Comparison of ENCODE assay signal across 12 mouse cellular contexts in genomic region chr7:130966451-130966850, GRCm38 (mm10). TPM values are rescaled to one million over a fixed set of nuclear protein-coding genes. Genes with fewer than 3 reads are reported as not detected.
DNase-seq lines count a peak whose midpoint lies in the region; ATAC-seq and TF ChIP-seq lines count a peak whose summit lies in the region.
"Had no signal": no experiment of that assay in that cellular context is flagged by ENCODE, and none has a peak within 500 bp of the region (broad histone marks: within the 10 kb centered on the region; RNA-seq: fewer than 3 reads in every experiment).

No protein-coding gene starts in this region.

- no peaks in the 10 kb centered on the region for H3K9me3 ChIP-seq in heart, embryonic 16.5 days (replicated peaks; ENCODE audit: control insufficient read depth, low read length)
- no peaks in the 10 kb centered on the region for H3K9me3 ChIP-seq in embryonic facial prominence, embryonic 11.5 days (replicated peaks; ENCODE audit: control insufficient read depth, low read length)
- H3K9me3 ChIP-seq in limb, embryonic 13.5 days = no peaks in the 10 kb centered on the region
- H3K9me3 ChIP-seq: liver, embryonic 12.5 days had no signal

- no peak overlapping the region for H3ac ChIP-seq in C2C12 (ENCODE audit: control insufficient read depth, insufficient read length, low read depth)

- H3K4me2 ChIP-seq in heart, embryonic 16.5 days (ENCODE audit: low read depth, low read length) = no peak overlapping the region
- H3K4me2 ChIP-seq in embryonic facial prominence, embryonic 11.5 days (ENCODE audit: low read depth, low read length) = no peak overlapping the region
- 0 out of 2 replicates have a peak overlapping the region, but pooled peaks have one; percentile 10 for H3K4me2 ChIP-seq in limb, embryonic 13.5 days (replicated peaks)
- H3K4me2 ChIP-seq: liver, embryonic 12.5 days had no signal

- no peak for ATAC-seq in heart, embryonic 16.5 days (replicated peaks; ENCODE audit: extremely low read depth, insufficient read depth, low FRiP score)
- ATAC-seq in embryonic facial prominence, embryonic 11.5 days (replicated peaks; ENCODE audit: insufficient number of reproducible peaks, low FRiP score, low TSS enrichment, low read depth) = no peak
- peak; percentile 55; the same call in 1 of the 2 replicates for ATAC-seq in limb, embryonic 13.5 days (ENCODE audit: low FRiP score, low read depth)
- ATAC-seq: liver, embryonic 12.5 days had no signal

- WGBS in heart, embryonic 16.5 days = 72% methylated on average over 5 of the region's 5 CpGs
- WGBS in embryonic facial prominence, embryonic 11.5 days = 49% methylated on average over 5 of the region's 5 CpGs
- 34% methylated on average over 5 of the region's 5 CpGs for WGBS in limb, embryonic 13.5 days

- no peaks in the 10 kb centered on the region for H3K36me3 ChIP-seq in heart, embryonic 16.5 days (ENCODE audit: control insufficient read depth, insufficient read depth)
- H3K36me3 ChIP-seq in C2C12 (ENCODE audit: control insufficient read depth, insufficient read depth) = peaks cover 22% of the 10 kb centered on the region
- no peaks in the 10 kb centered on the region for H3K36me3 ChIP-seq in embryonic facial prominence, embryonic 11.5 days (replicated peaks; ENCODE audit: control insufficient read depth, insufficient read depth, low read depth, low read length)
- H3K36me3 ChIP-seq in limb, embryonic 13.5 days = no peaks in the 10 kb centered on the region
- H3K36me3 ChIP-seq: liver, embryonic 12.5 days had no signal

- H3K4me3 ChIP-seq in heart, embryonic 16.5 days (ENCODE audit: low read length) = no peak overlapping the region
- H3K4me3 ChIP-seq in C2C12 (ENCODE audit: insufficient read depth, poor library complexity, severe bottlenecking) = no peak overlapping the region
- no peak overlapping the region for H3K4me3 ChIP-seq in embryonic facial prominence, embryonic 11.5 days (ENCODE audit: low read depth, low read length)
- H3K4me3 ChIP-seq in limb, embryonic 13.5 days = no peak overlapping the region
- H3K4me3 ChIP-seq: liver, embryonic 12.5 days had no signal

- no peaks in the 10 kb centered on the region for H3K27me3 ChIP-seq in heart, embryonic 16.5 days (ENCODE audit: control insufficient read depth, insufficient read depth, low read length)
- no peaks in the 10 kb centered on the region for H3K27me3 ChIP-seq in C2C12 (ENCODE audit: control insufficient read depth, insufficient read depth, insufficient read length)
- H3K27me3 ChIP-seq in embryonic facial prominence, embryonic 11.5 days (ENCODE audit: control insufficient read depth, insufficient read depth, low read length) = no peaks in the 10 kb centered on the region
- no peaks in the 10 kb centered on the region for H3K27me3 ChIP-seq in limb, embryonic 13.5 days
- H3K27me3 ChIP-seq: liver, embryonic 12.5 days had no signal

- no peak overlapping the region for H3K9ac ChIP-seq in heart, embryonic 16.5 days (ENCODE audit: low read length)
- no peak overlapping the region for H3K9ac ChIP-seq in embryonic facial prominence, embryonic 11.5 days (replicated peaks; ENCODE audit: low read length)
- peak overlapping the region; percentile 13; the same call in 1 of the 2 replicates for H3K9ac ChIP-seq in limb, embryonic 13.5 days
- H3K9ac ChIP-seq: liver, embryonic 12.5 days had no signal

- no peak for DNase-seq in heart, postnatal 14 days
- peak; percentile 51 for DNase-seq in embryonic facial prominence, embryonic 11.5 days (ENCODE audit: low spot score)
- DNase-seq in thymus, postnatal 4 days = no peak
- no peak for DNase-seq in left cerebral cortex, adult 11 months (ENCODE audit: low spot score)
- DNase-seq in ovary, postnatal 14 days (ENCODE audit: low spot score) = no peak
- DNase-seq: adrenal gland, adult 2 months; lung, postnatal 14 days had no signal

- intact Hi-C loops in heart, postnatal 14 days (cut with DNase I) = no loop called here

- H3K4me1 ChIP-seq in heart, embryonic 16.5 days (ENCODE audit: control insufficient read depth, insufficient read depth, low read length) = peaks cover 37% of the 10 kb centered on the region
- no peaks in the 10 kb centered on the region for H3K4me1 ChIP-seq in embryonic facial prominence, embryonic 11.5 days (ENCODE audit: control insufficient read depth, insufficient read depth, low read length)
- peaks cover 64% of the 10 kb centered on the region for H3K4me1 ChIP-seq in limb, embryonic 13.5 days

- H3K27ac ChIP-seq in heart, embryonic 16.5 days (ENCODE audit: low read length) = peak overlapping the region; percentile 84
- H3K27ac ChIP-seq in embryonic facial prominence, embryonic 11.5 days (replicated peaks; ENCODE audit: low read depth, low read length) = no peak overlapping the region
- peak overlapping the region; percentile 88 for H3K27ac ChIP-seq in limb, embryonic 13.5 days
- H3K27ac ChIP-seq: liver, embryonic 12.5 days had no signal

- H3K79me3 ChIP-seq in C2C12 (ENCODE audit: low read depth) = peaks cover 2% of the 10 kb centered on the region

- H3K79me2 ChIP-seq in C2C12 (ENCODE audit: control insufficient read depth, insufficient read depth) = no peaks in the 10 kb centered on the region

- no peak for TF ChIP-seq CTCF in C2C12 (IDR thresholded peaks at IDR 0.05; ENCODE audit: control insufficient read depth, insufficient read depth, insufficient read length)

TF ChIP-seq in C2C12, 6 proteins besides CTCF, POLR2A, EP300 and RAD21:
- TF ChIP-seq MYOD1 (IDR thresholded peaks at IDR 0.05; ENCODE audit: control insufficient read depth, insufficient read length, low read depth) (peak; percentile 86), USF1 (IDR thresholded peaks at IDR 0.05; ENCODE audit: low read depth) (no peak)

RNA-seq across cellular contexts. Expression of gene Htra1, which starts 30.5 kb away (rescaled TPM):
- polyA plus RNA-seq in heart, embryonic 16.5 days (2015; fragmentation: Nextera tagmentation; extraction: Ambion mirVana) = 63.4 and 65.6 TPM in 2 replicates
- 100 to 1,000 TPM; 151 to 162 TPM for total RNA-seq in heart, postnatal 14 days (2021)
- polyA plus RNA-seq in C2C12 (2012; fragmentation: generic; extraction: Trizol) = 74.8 TPM
- polyA plus RNA-seq in embryonic facial prominence, embryonic 11.5 days (2014; fragmentation: Nextera tagmentation; extraction: Ambion mirVana) = 6.7 and 8.3 TPM in 2 replicates
- polyA plus RNA-seq in limb, embryonic 13.5 days (2015; fragmentation: Nextera tagmentation; extraction: Ambion mirVana) = 78.4 and 87.6 TPM in 2 replicates
- total RNA-seq: megakaryocyte-erythroid progenitor cell, adult 5-6 weeks had no signal
